Mouse (Mus musculus): Measurements from ENCODE around the gene Tmem106c. TPM values are rescaled to one million over a fixed set of nuclear protein-coding genes. Genes with fewer than 3 reads are reported as not detected.

Tmem106c gene
- polyA plus RNA-seq, 1 experiment from 2014 or later, result 41.9 TPM

GRCm38 (mm10) chr15:97990124-97990523 lies 26.1 kb downstream of the Tmem106c start:
- no peaks in the 10 kb centered on the region for H3K36me3 ChIP-seq
- H3K4me3 ChIP-seq (replicated peaks), result no peak overlapping the region
- no peak for ATAC-seq (ENCODE audit: insufficient read depth, low FRiP score, low read depth)
- no peak overlapping the region for H3K27ac ChIP-seq
- no peak overlapping the region; the same call in 1 of the 2 replicates for H3K4me2 ChIP-seq
- 0 out of 2 replicates have a peak, but pooled peaks cover 2% of the 10 kb centered on the region for H3K27me3 ChIP-seq (replicated peaks)
- 3% methylated on average over 6 of the region's 6 CpGs for WGBS
- no peak overlapping the region for H3K9ac ChIP-seq
- H3K9me3 ChIP-seq, result no peaks in the 10 kb centered on the region
- H3K4me1 ChIP-seq, result peaks cover 16% of the 10 kb centered on the region; the same call in 1 of the 2 replicates

GRCm38 (mm10) chr15:97990721-97991120 lies 26.7 kb downstream of the Tmem106c start:
- Histone ChIP-seq H3K27ac (no peak overlapping the region), H3K27me3 (replicated peaks) (0 out of 2 replicates have a peak, but pooled peaks cover 2% of the 10 kb centered on the region), H3K9ac (no peak overlapping the region), H3K4me2 (no peak overlapping the region), H3K36me3 (no peaks in the 10 kb centered on the region), H3K4me3 (replicated peaks) (no peak overlapping the region), H3K9me3 (no peaks in the 10 kb centered on the region), H3K4me1 (peaks cover 16% of the 10 kb centered on the region; the same call in 1 of the 2 replicates)
- no peak for ATAC-seq (ENCODE audit: insufficient read depth, low FRiP score, low read depth)
- 49% methylated on average over 4 of the region's 4 CpGs for WGBS

- Histone ChIP-seq H3K4me1 (peaks cover 17% of the 10 kb centered on the region), H3K4me3 (replicated peaks) (no peak overlapping the region), H3K4me2 (no peak overlapping the region), H3K27me3 (replicated peaks) (0 out of 2 replicates have a peak, but pooled peaks cover 2% of the 10 kb centered on the region), H3K27ac (no peak overlapping the region), H3K9ac (no peak overlapping the region), H3K36me3 (no peaks in the 10 kb centered on the region), H3K9me3 (no peaks in the 10 kb centered on the region)
- ATAC-seq (ENCODE audit: insufficient read depth, low FRiP score, low read depth), result no peak
- 45% methylated on average over 12 of the region's 12 CpGs for WGBS
Observed at GRCm38 (mm10) chr15:97991285-97991895, 27.4 kb downstream of the Tmem106c start.

GRCm38 (mm10) chr15:97992027-97992711 lies 28.2 kb downstream of the Tmem106c start:
- Histone ChIP-seq H3K9ac (no peak overlapping the region), H3K4me1 (peaks cover 19% of the 10 kb centered on the region), H3K9me3 (no peaks in the 10 kb centered on the region), H3K27ac (peak overlapping the region; percentile 46; the same call in 1 of the 2 replicates), H3K4me3 (replicated peaks) (no peak overlapping the region; the same call in 1 of the 2 replicates), H3K27me3 (replicated peaks) (0 out of 2 replicates have a peak, but pooled peaks cover 2% of the 10 kb centered on the region), H3K4me2 (peak overlapping the region; percentile 55), H3K36me3 (no peaks in the 10 kb centered on the region)
- 57% methylated on average over 13 of the region's 13 CpGs for WGBS
- no peak for ATAC-seq (ENCODE audit: insufficient read depth, low FRiP score, low read depth)

GRCm38 (mm10) chr15:97992712-97993286 lies 28.8 kb downstream of the Tmem106c start:
- peak overlapping the region; percentile 32; the same call in 1 of the 2 replicates for H3K4me3 ChIP-seq (replicated peaks)
- peak; percentile 95 for ATAC-seq (ENCODE audit: insufficient read depth, low FRiP score, low read depth)
- 6% methylated on average over 18 of the region's 18 CpGs for WGBS
- H3K4me2 ChIP-seq, result peak overlapping the region; percentile 55
- H3K9ac ChIP-seq, result no peak overlapping the region
- H3K27me3 ChIP-seq (replicated peaks), result peaks cover 6% of the 10 kb centered on the region; the same call in 1 of the 2 replicates
- H3K9me3 ChIP-seq, result no peaks in the 10 kb centered on the region
- H3K27ac ChIP-seq, result peak overlapping the region; percentile 46; the same call in 1 of the 2 replicates
- peaks cover 19% of the 10 kb centered on the region for H3K4me1 ChIP-seq
- H3K36me3 ChIP-seq, result no peaks in the 10 kb centered on the region

- no peaks in the 10 kb centered on the region for H3K9me3 ChIP-seq
- no peak overlapping the region for H3K9ac ChIP-seq
- H3K36me3 ChIP-seq, result no peaks in the 10 kb centered on the region
- whole genome bisulfite sequencing, result 54% methylated on average over 13 of the region's 13 CpGs
- H3K27me3 ChIP-seq (replicated peaks), result peaks cover 42% of the 10 kb centered on the region
- no peak for ATAC-seq (ENCODE audit: insufficient read depth, low FRiP score, low read depth)
- no peak overlapping the region for H3K4me2 ChIP-seq
- H3K4me1 ChIP-seq, result peaks cover 23% of the 10 kb centered on the region
- H3K4me3 ChIP-seq (replicated peaks), result no peak overlapping the region
- no peak overlapping the region for H3K27ac ChIP-seq
Observed at GRCm38 (mm10) chr15:97996716-97997256, 32.8 kb downstream of the Tmem106c start.

- no peak for ATAC-seq (ENCODE audit: insufficient read depth, low FRiP score, low read depth)
- H3K4me1 ChIP-seq, result peaks cover 37% of the 10 kb centered on the region
- peaks cover 70% of the 10 kb centered on the region for H3K27me3 ChIP-seq (replicated peaks)
- no peaks in the 10 kb centered on the region for H3K9me3 ChIP-seq
- no peaks in the 10 kb centered on the region for H3K36me3 ChIP-seq
- no peak overlapping the region for H3K27ac ChIP-seq
- no peak overlapping the region for H3K4me3 ChIP-seq (replicated peaks)
- WGBS, result 31% methylated on average over 13 of the region's 13 CpGs
- H3K4me2 ChIP-seq, result no peak overlapping the region
- H3K9ac ChIP-seq, result no peak overlapping the region
Observed at GRCm38 (mm10) chr15:97999546-97999945, 35.5 kb downstream of the Tmem106c start.

- peaks cover 41% of the 10 kb centered on the region for H3K4me1 ChIP-seq
- H3K4me2 ChIP-seq, result no peak overlapping the region
Observed at GRCm38 (mm10) chr15:97999991-98000390, 36.0 kb downstream of the Tmem106c start.

GRCm38 (mm10) chr15:98001321-98002112 lies 37.5 kb downstream of the Tmem106c start:
- 1% methylated on average over 37 of the region's 37 CpGs for WGBS
- Histone ChIP-seq H3K9ac (no peak overlapping the region), H3K9me3 (no peaks in the 10 kb centered on the region), H3K4me2 (peak overlapping the region; percentile 67), H3K27me3 (replicated peaks) (peaks cover 81% of the 10 kb centered on the region), H3K4me3 (replicated peaks) (peak overlapping the region; percentile 33), H3K4me1 (peaks cover 43% of the 10 kb centered on the region), H3K27ac (no peak overlapping the region), H3K36me3 (no peaks in the 10 kb centered on the region)
- no peak for ATAC-seq (ENCODE audit: insufficient read depth, low FRiP score, low read depth)

More at GRCm38 (mm10) chr15:97999991-98000390, 36.0 kb downstream of the Tmem106c start:
- Histone ChIP-seq H3K36me3 (no peaks in the 10 kb centered on the region), H3K9ac (no peak overlapping the region), H3K27ac (no peak overlapping the region), H3K9me3 (no peaks in the 10 kb centered on the region), H3K4me3 (replicated peaks) (no peak overlapping the region), H3K27me3 (replicated peaks) (peaks cover 74% of the 10 kb centered on the region)
- 26% methylated on average over 7 of the region's 7 CpGs for whole genome bisulfite sequencing
- no peak for ATAC-seq (ENCODE audit: insufficient read depth, low FRiP score, low read depth)

- peak overlapping the region; percentile 67 for H3K4me2 ChIP-seq
- peaks cover 43% of the 10 kb centered on the region for H3K4me1 ChIP-seq
- H3K27me3 ChIP-seq (replicated peaks), result peaks cover 88% of the 10 kb centered on the region
- 1% methylated on average over 42 of the region's 42 CpGs for WGBS
- H3K36me3 ChIP-seq, result no peaks in the 10 kb centered on the region
- H3K9me3 ChIP-seq, result no peaks in the 10 kb centered on the region
- H3K4me3 ChIP-seq (replicated peaks), result peak overlapping the region; percentile 33
- no peak overlapping the region for H3K27ac ChIP-seq
- no peak overlapping the region for H3K9ac ChIP-seq
- ATAC-seq (ENCODE audit: insufficient read depth, low FRiP score, low read depth), result no peak
Observed at GRCm38 (mm10) chr15:98002113-98002990, 38.4 kb downstream of the Tmem106c start.
